Mouse (Mus musculus): ENCODE results near the gene Dgcr8. TPM values are rescaled to one million over a fixed set of nuclear protein-coding genes. Genes with fewer than 3 reads are reported as not detected.

The Dgcr8 gene
- polyA plus RNA-seq, 1 experiment: 22.3 TPM

DNA sequence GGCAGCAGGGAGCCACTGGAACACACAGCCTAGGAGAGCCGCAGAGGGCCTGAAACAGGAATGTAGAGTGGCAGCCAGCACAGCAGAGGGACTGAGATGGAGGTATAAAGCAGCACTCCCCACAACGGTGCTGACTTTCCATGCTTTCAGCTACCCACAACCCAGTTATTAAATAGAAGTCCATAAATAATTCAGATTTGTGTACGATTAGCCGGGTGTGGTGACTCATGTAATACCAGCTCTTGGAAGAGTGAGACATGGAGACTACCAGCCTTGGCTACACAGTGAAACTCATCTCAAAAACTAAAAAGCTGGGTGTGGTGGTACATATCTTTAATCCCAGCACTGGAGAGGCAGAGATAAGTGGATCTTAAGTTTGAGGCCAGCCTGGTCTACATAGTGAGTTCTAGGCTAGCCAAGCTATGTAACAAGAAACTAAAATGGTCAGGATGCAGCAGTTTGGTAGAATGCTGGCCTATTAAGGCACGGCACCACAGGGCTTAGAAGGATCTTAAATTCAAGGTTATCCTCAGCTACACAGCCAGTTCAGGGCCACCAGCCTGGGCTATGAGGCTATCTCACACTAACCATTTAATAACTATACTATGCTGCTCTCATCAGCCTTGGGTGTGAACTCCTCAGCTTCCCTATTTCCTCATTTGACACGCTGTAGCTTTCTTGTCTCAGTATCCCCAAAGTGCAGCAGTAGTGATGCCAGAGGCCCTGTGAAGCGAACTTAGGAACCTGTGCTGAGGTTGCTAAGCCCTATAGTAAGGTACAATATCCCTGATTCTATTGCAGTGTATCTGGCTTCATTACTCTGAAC, 52.2 kb downstream of the Dgcr8 start:
- no peak for DNase-seq
- 67% methylated on average over 7 of the region's 7 CpGs for WGBS
- no peak overlapping the region for H3K4me3 ChIP-seq (replicated peaks; ENCODE audit: extremely low read depth, low read depth, low read length)
- peaks cover 12% of the 10 kb centered on the region for H3K4me1 ChIP-seq (ENCODE audit: control insufficient read depth, insufficient read depth, low read length)
- no peak for TF ChIP-seq CTCF (IDR thresholded peaks at IDR 0.05; ENCODE audit: insufficient read depth, low read length)
- no peak for TF ChIP-seq POLR2A (IDR thresholded peaks at IDR 0.05; ENCODE audit: borderline replicate concordance, extremely low read depth, low read depth, low read length)

DNA sequence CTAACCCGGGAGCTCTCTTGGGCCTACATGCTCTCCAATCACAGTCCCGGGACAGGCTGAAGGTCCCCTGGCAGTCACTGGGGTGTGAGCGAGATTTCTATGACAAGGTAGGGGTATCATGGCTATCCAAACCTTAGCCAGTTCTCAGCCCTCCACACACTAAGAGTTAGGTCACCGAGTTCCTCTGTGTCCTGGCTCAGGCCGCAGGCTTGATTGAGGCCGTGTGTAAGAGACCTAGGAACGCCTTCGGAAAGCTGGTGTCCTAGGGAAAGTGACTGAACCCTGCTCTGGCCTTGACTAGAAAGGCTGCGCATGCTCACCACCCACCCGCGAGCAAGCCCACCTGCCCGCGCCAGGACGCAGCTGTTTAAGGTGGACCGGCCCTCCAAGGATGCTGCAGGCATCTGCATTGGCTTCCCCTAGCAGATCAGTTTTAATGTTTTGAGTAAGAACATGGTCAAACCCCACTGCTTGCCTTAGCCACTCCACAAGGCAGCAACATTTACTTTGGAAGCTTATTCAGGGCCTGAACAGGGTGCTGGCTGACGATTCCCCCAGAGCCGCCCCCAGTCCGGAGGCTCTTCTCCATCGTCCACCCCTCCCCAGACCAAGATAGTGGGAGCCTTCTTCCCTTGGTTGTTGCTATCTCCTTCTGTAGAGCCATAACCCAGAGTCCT, 53.5 kb downstream of the Dgcr8 start:
- DNase-seq: peak; percentile 73
- H3K4me3 ChIP-seq (replicated peaks; ENCODE audit: extremely low read depth, low read depth, low read length): peak overlapping the region; percentile 88
- peaks cover 12% of the 10 kb centered on the region for H3K4me1 ChIP-seq (ENCODE audit: control insufficient read depth, insufficient read depth, low read length)
- 4% methylated on average over 19 of the region's 19 CpGs for WGBS
- no peak for TF ChIP-seq CTCF (IDR thresholded peaks at IDR 0.05; ENCODE audit: insufficient read depth, low read length)
- TF ChIP-seq POLR2A (IDR thresholded peaks at IDR 0.05; ENCODE audit: borderline replicate concordance, extremely low read depth, low read depth, low read length): peak; percentile 20; the same call in 1 of the 2 replicates

DNA sequence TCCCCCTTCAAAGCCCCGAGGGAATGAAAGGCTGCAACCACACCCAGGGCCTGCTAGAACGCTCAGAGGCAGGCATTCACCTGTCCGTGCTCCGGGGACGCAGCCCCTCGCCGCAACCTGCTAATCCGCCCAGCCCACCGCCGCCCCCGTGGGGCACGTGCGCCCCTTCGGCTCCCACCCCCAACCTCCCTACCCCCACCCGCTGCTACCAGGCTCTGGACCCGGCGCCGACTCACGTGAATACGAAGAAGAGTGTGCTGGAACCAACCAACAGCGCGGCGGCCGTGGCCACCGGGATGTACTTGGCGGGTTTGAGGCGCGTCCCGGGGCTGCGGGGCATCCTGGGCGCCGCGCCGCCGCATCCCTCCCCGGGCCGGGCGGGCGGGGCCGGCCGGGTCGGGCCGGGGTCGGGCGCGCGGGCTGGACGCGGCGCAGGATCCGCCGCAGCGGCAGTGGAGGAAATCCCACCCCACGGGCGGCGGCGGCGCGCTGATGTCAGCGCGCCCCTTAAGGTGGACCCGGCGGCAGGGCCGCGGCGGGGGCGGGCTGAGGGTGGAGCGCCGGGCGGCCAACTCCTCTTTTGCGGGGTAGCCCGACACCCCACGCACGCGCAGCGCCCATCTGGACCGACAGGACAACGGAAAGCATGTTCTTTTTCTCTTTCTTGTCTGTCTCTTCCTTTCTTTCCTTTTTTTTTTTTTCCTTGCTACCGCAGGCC, 54.2 kb downstream of the Dgcr8 start, which contains the start of gene Zdhhc8:
Gene Zdhhc8 (minus strand): TSS at position 466 of the 718 bp plus-strand sequence.
- TF ChIP-seq POLR2A (IDR thresholded peaks at IDR 0.05; ENCODE audit: borderline replicate concordance, extremely low read depth, low read depth, low read length) (peak; percentile 68; the same call in 1 of the 2 replicates), CTCF (IDR thresholded peaks at IDR 0.05; ENCODE audit: insufficient read depth, low read length) (no peak)
- Histone ChIP-seq H3K4me3 (replicated peaks; ENCODE audit: extremely low read depth, low read depth, low read length) (peak within 1 kb of the TSS; percentile 88), H3K4me1 (ENCODE audit: control insufficient read depth, insufficient read depth, low read length) (peaks cover 14% of the 10 kb centered on the region)
- WGBS: 1% methylated on average over 59 of the region's 79 CpGs
- no peak for DNase-seq

DNA sequence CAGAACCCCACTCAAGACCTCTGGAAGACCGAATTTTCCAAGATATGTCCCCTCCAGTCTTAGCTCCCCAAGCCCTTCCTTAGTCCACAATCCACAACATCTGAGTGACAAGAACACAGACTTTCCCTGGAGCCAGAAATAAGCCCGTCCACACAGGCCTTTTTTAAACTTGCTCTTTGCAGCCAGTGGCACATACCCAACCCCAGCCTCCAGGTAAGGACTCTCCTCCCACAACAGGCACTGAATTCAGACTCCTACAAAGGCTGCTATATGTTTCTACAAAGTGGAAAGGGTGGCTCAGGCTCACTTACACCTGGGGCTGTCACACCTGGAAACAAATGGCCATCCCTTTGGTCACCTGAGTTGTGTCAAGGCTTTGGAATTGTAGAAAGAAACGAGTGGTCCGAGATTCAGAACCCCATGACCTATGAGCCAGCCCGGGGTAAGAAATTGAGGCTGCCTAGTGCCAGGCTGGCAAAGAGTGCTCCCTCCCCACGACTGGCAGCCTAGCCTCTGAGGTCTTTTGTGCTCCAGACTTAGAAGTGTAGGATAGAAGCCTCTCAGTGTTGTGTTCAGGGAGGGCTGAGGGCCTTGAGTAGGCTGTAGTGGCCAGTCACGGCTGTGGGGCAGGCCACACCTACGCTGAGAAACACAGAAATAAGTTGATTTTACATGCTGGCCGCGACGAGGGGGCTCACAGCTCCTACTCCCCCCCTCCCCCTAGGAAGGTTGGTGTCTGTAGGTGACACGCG, 55.0 kb downstream of the Dgcr8 start:
- peak; percentile 25 for DNase-seq
- Histone ChIP-seq H3K4me3 (replicated peaks; ENCODE audit: extremely low read depth, low read depth, low read length) (peak overlapping the region; percentile 88), H3K4me1 (ENCODE audit: control insufficient read depth, insufficient read depth, low read length) (peaks cover 16% of the 10 kb centered on the region)
- no peak for TF ChIP-seq CTCF (IDR thresholded peaks at IDR 0.05; ENCODE audit: insufficient read depth, low read length)
- no peak for TF ChIP-seq POLR2A (IDR thresholded peaks at IDR 0.05; ENCODE audit: borderline replicate concordance, extremely low read depth, low read depth, low read length)
- 9% methylated on average over 13 of the region's 13 CpGs for WGBS

DNA sequence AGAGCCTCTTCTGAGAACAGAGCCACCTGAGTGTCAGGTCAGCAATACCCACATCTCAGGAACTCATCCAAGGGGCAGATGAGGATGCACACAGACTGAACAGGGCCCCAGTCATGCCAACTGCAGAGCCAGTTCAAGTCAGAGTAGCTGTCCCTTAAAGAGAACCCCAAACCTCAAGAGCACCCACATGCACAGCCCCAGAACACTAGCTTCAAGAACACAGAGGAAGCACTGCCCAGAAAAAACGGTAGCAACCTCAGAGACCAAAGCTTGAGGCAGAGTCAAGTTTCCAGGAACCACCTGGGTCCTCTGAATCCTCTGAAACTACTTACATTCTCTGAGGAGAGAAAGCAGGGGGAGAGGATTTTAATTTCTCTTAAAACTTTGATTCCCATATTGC, 55.6 kb downstream of the Dgcr8 start:
- 15% methylated on average over 1 of the region's 1 CpGs for WGBS
- TF ChIP-seq POLR2A (IDR thresholded peaks at IDR 0.05; ENCODE audit: borderline replicate concordance, extremely low read depth, low read depth, low read length): no peak
- no peak for TF ChIP-seq CTCF (IDR thresholded peaks at IDR 0.05; ENCODE audit: insufficient read depth, low read length)
- H3K4me1 ChIP-seq (ENCODE audit: control insufficient read depth, insufficient read depth, low read length): peaks cover 16% of the 10 kb centered on the region
- DNase-seq: no peak
- no peak overlapping the region for H3K4me3 ChIP-seq (replicated peaks; ENCODE audit: extremely low read depth, low read depth, low read length)

DNA sequence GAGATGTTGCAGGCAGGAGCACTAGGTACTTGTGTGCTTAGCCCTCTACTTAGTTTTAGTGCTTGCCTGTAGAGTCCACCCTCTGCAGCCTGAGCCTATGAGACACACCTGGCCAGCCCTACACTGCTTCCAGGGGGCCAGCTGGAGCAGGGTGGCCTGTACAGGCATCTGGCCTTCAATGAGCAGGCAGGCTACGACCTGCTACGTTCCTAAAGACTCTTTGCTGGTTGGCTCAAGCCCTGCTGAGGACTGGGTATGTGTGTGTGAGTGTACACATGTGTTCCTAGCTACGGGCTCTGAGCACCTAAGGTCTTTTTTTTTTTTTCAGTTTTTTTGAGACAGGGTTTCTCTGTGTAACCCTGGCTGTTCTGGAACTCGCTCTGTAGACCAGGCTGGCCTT, 57.6 kb downstream of the Dgcr8 start:
- DNase-seq: no peak
- peaks cover 16% of the 10 kb centered on the region for H3K4me1 ChIP-seq (ENCODE audit: control insufficient read depth, insufficient read depth, low read length)
- 70% methylated on average over 4 of the region's 4 CpGs for WGBS
- no peak overlapping the region for H3K4me3 ChIP-seq (replicated peaks; ENCODE audit: extremely low read depth, low read depth, low read length)
- TF ChIP-seq POLR2A (IDR thresholded peaks at IDR 0.05; ENCODE audit: borderline replicate concordance, extremely low read depth, low read depth, low read length) (no peak), CTCF (IDR thresholded peaks at IDR 0.05; ENCODE audit: insufficient read depth, low read length) (no peak)

DNA sequence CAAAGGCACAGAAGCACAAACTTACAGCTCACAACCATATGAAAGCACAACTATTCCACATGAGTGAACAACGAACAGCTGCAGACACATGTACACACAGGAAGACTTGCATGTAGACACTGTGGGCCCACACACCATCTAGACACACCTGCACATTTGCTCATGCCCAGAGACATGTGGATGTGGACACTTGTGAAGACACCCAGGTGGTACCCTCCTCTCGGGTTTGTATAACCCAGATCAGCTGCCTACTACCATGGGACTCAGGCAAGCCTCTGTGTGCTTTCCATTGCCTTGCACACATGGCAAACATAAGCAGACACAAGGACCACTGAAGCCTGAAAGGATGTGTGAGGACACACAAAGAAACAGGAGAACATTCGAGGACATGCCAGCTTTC, 58.0 kb downstream of the Dgcr8 start:
- 78% methylated on average over 3 of the region's 3 CpGs for WGBS
- H3K4me3 ChIP-seq (replicated peaks; ENCODE audit: extremely low read depth, low read depth, low read length): no peak overlapping the region
- H3K4me1 ChIP-seq (ENCODE audit: control insufficient read depth, insufficient read depth, low read length): peaks cover 14% of the 10 kb centered on the region
- no peak for DNase-seq
- TF ChIP-seq CTCF (IDR thresholded peaks at IDR 0.05; ENCODE audit: insufficient read depth, low read length) (no peak), POLR2A (IDR thresholded peaks at IDR 0.05; ENCODE audit: borderline replicate concordance, extremely low read depth, low read depth, low read length) (no peak)

DNA sequence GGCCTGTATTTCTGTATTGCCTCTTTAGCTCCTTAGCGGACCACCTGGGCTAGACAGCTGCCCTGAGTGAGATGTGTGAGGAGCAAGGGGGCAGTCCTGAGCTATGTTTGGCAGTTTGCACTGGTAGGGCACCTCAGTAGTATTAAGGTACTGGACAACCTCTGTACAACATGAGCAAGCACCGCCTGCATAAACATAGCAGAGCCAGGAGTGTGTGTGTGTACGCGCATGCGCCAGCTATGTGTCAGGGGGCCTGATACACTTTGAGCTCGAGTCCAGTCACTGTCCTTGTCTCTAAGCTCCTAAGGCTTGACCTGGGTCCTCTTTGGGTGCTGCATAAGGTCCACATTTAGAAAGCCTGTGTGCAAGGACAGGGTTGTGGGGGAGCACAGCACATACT, 58.4 kb downstream of the Dgcr8 start:
- H3K4me3 ChIP-seq (replicated peaks; ENCODE audit: extremely low read depth, low read depth, low read length): no peak overlapping the region
- H3K4me1 ChIP-seq (ENCODE audit: control insufficient read depth, insufficient read depth, low read length): peaks cover 10% of the 10 kb centered on the region
- TF ChIP-seq POLR2A (IDR thresholded peaks at IDR 0.05; ENCODE audit: borderline replicate concordance, extremely low read depth, low read depth, low read length): no peak
- TF ChIP-seq CTCF (IDR thresholded peaks at IDR 0.05; ENCODE audit: insufficient read depth, low read length): no peak
- 82% methylated on average over 6 of the region's 6 CpGs for WGBS
- no peak for DNase-seq

DNA sequence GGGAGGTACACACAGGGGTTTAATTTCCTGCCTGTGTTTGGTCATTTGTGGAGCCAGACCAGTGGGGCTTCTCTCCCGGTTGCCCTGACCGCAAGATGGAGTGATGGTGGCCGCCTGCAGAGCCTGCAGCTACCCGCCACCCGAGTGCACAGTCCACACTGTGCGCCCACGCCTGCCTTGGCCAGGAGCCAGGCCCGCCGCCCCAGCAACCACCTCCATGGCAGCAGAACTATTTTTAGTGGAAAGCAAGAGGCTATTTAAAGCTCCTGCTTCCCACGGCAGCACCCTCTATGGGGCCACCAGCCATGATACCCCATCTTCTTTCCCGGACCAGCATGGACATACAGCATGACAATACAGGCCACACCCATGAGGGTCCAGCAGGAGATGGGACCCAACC, 59.4 kb downstream of the Dgcr8 start:
- peaks cover 8% of the 10 kb centered on the region for H3K4me1 ChIP-seq (ENCODE audit: control insufficient read depth, insufficient read depth, low read length)
- TF ChIP-seq POLR2A (IDR thresholded peaks at IDR 0.05; ENCODE audit: borderline replicate concordance, extremely low read depth, low read depth, low read length) (no peak), CTCF (IDR thresholded peaks at IDR 0.05; ENCODE audit: insufficient read depth, low read length) (no peak)
- 25% methylated on average over 11 of the region's 11 CpGs for WGBS
- DNase-seq: no peak
- H3K4me3 ChIP-seq (replicated peaks; ENCODE audit: extremely low read depth, low read depth, low read length): no peak overlapping the region

Measured in lung, adult 2 months (tissue).